Mouse (Mus musculus): Measurements from ENCODE around the gene Ptprc. TPM values are rescaled to one million over a fixed set of nuclear protein-coding genes. Genes with fewer than 3 reads are reported as not detected.

Ptprc gene
- total and polyA plus RNA-seq, 2 experiments from 2014 or later = 1.1 to 1.7 TPM

- Histone ChIP-seq H3K36me3 (ENCODE audit: insufficient read depth) (no peaks in the 10 kb centered on the region), H3K4me1 (ENCODE audit: insufficient read depth) (peaks cover 4% of the 10 kb centered on the region; the same call in 1 of the 2 replicates), H3K9me3 (ENCODE audit: low read length) (no peaks in the 10 kb centered on the region), H3K4me3 (ENCODE audit: low read depth, low read length) (no peak overlapping the region), H3K9ac (no peak overlapping the region), H3K4me2 (ENCODE audit: low read depth) (no peak overlapping the region), H3K27ac (ENCODE audit: low read depth, low read length) (no peak overlapping the region), H3K27me3 (ENCODE audit: insufficient read depth, low read length) (no peaks in the 10 kb centered on the region)
- no peak for DNase-seq
- TF ChIP-seq CTCF (IDR thresholded peaks at IDR 0.05; ENCODE audit: low read depth) = no peak
- ATAC-seq = no peak
- WGBS = 96% methylated on average over 4 of the region's 4 CpGs
Observed at GRCm38 (mm10) chr1:138137696-138138095, 37.8 kb downstream of the Ptprc start.

GRCm38 (mm10) chr1:138137024-138137577 is 38.4 kb downstream of the Ptprc start:
- 94% methylated on average over 6 of the region's 6 CpGs for WGBS
- Histone ChIP-seq H3K27ac (ENCODE audit: low read depth, low read length) (no peak overlapping the region), H3K4me1 (ENCODE audit: insufficient read depth) (peaks cover 4% of the 10 kb centered on the region; the same call in 1 of the 2 replicates), H3K36me3 (ENCODE audit: insufficient read depth) (no peaks in the 10 kb centered on the region), H3K9ac (no peak overlapping the region), H3K4me3 (ENCODE audit: low read depth, low read length) (no peak overlapping the region), H3K9me3 (ENCODE audit: low read length) (no peaks in the 10 kb centered on the region), H3K27me3 (ENCODE audit: insufficient read depth, low read length) (no peaks in the 10 kb centered on the region), H3K4me2 (ENCODE audit: low read depth) (no peak overlapping the region)
- TF ChIP-seq CTCF (IDR thresholded peaks at IDR 0.05; ENCODE audit: low read depth) = no peak
- no peak for ATAC-seq
- no peak for DNase-seq

- peak; percentile 41 for TF ChIP-seq CTCF (IDR thresholded peaks at IDR 0.05; ENCODE audit: low read depth)
- peak; percentile 91 for DNase-seq
- Histone ChIP-seq H3K9ac (peak overlapping the region; percentile 48), H3K27ac (ENCODE audit: low read depth, low read length) (peak overlapping the region; percentile 85), H3K4me3 (ENCODE audit: low read depth, low read length) (peak overlapping the region; percentile 31), H3K36me3 (ENCODE audit: insufficient read depth) (no peaks in the 10 kb centered on the region), H3K4me1 (ENCODE audit: insufficient read depth) (peaks cover 4% of the 10 kb centered on the region; the same call in 1 of the 2 replicates), H3K4me2 (ENCODE audit: low read depth) (peak overlapping the region; percentile 50), H3K9me3 (ENCODE audit: low read length) (no peaks in the 10 kb centered on the region), H3K27me3 (ENCODE audit: insufficient read depth, low read length) (no peaks in the 10 kb centered on the region)
- WGBS = 5% methylated on average over 17 of the region's 17 CpGs
- ATAC-seq = peak; percentile 99
Observed at GRCm38 (mm10) chr1:138136373-138136779, 39.1 kb downstream of the Ptprc start.

- no peaks in the 10 kb centered on the region for H3K9me3 ChIP-seq (ENCODE audit: low read length)
- TF ChIP-seq CTCF (IDR thresholded peaks at IDR 0.05; ENCODE audit: low read depth) = no peak
- ATAC-seq = no peak
- peak overlapping the region; percentile 48 for H3K9ac ChIP-seq
- DNase-seq = no peak
- WGBS = 15% methylated on average over 9 of the region's 9 CpGs
- H3K27me3 ChIP-seq (ENCODE audit: insufficient read depth, low read length) = no peaks in the 10 kb centered on the region
- H3K36me3 ChIP-seq (ENCODE audit: insufficient read depth) = no peaks in the 10 kb centered on the region
- peak overlapping the region; percentile 85 for H3K27ac ChIP-seq (ENCODE audit: low read depth, low read length)
- H3K4me3 ChIP-seq (ENCODE audit: low read depth, low read length) = peak overlapping the region; percentile 31
- peak overlapping the region; percentile 50 for H3K4me2 ChIP-seq (ENCODE audit: low read depth)
- H3K4me1 ChIP-seq (ENCODE audit: insufficient read depth) = peaks cover 4% of the 10 kb centered on the region; the same call in 1 of the 2 replicates
Observed at GRCm38 (mm10) chr1:138135637-138136372, 39.7 kb downstream of the Ptprc start.

GRCm38 (mm10) chr1:138135117-138135516 is 40.4 kb downstream of the Ptprc start:
- H3K27me3 ChIP-seq (ENCODE audit: insufficient read depth, low read length) = no peaks in the 10 kb centered on the region
- no peaks in the 10 kb centered on the region for H3K36me3 ChIP-seq (ENCODE audit: insufficient read depth)
- no peak overlapping the region for H3K4me2 ChIP-seq (ENCODE audit: low read depth)
- H3K9ac ChIP-seq = no peak overlapping the region
- no peak for TF ChIP-seq CTCF (IDR thresholded peaks at IDR 0.05; ENCODE audit: low read depth)
- ATAC-seq = no peak
- H3K27ac ChIP-seq (ENCODE audit: low read depth, low read length) = peak overlapping the region; percentile 85; the same call in 1 of the 2 replicates
- no peak for DNase-seq
- H3K9me3 ChIP-seq (ENCODE audit: low read length) = no peaks in the 10 kb centered on the region
- H3K4me1 ChIP-seq (ENCODE audit: insufficient read depth) = peaks cover 4% of the 10 kb centered on the region; the same call in 1 of the 2 replicates
- no peak overlapping the region for H3K4me3 ChIP-seq (ENCODE audit: low read depth, low read length)

GRCm38 (mm10) chr1:138134324-138134723 is 41.2 kb downstream of the Ptprc start:
- H3K9me3 ChIP-seq (ENCODE audit: low read length) = no peaks in the 10 kb centered on the region
- no peak overlapping the region for H3K9ac ChIP-seq
- no peak overlapping the region for H3K4me2 ChIP-seq (ENCODE audit: low read depth)
- DNase-seq (no peak), ATAC-seq (no peak)
- no peak overlapping the region for H3K27ac ChIP-seq (ENCODE audit: low read depth, low read length)
- no peaks in the 10 kb centered on the region for H3K27me3 ChIP-seq (ENCODE audit: insufficient read depth, low read length)
- no peak overlapping the region for H3K4me3 ChIP-seq (ENCODE audit: low read depth, low read length)
- H3K4me1 ChIP-seq (ENCODE audit: insufficient read depth) = peaks cover 4% of the 10 kb centered on the region; the same call in 1 of the 2 replicates
- H3K36me3 ChIP-seq (ENCODE audit: insufficient read depth) = no peaks in the 10 kb centered on the region
- TF ChIP-seq CTCF (IDR thresholded peaks at IDR 0.05; ENCODE audit: low read depth) = no peak
- 85% methylated on average over 6 of the region's 6 CpGs for WGBS

GRCm38 (mm10) chr1:138131739-138132138 is 43.8 kb downstream of the Ptprc start:
- Histone ChIP-seq H3K9me3 (ENCODE audit: low read length) (no peaks in the 10 kb centered on the region), H3K27me3 (ENCODE audit: insufficient read depth, low read length) (no peaks in the 10 kb centered on the region), H3K36me3 (ENCODE audit: insufficient read depth) (no peaks in the 10 kb centered on the region), H3K27ac (ENCODE audit: low read depth, low read length) (no peak overlapping the region), H3K4me2 (ENCODE audit: low read depth) (no peak overlapping the region), H3K9ac (no peak overlapping the region), H3K4me1 (ENCODE audit: insufficient read depth) (peaks cover 4% of the 10 kb centered on the region; the same call in 1 of the 2 replicates), H3K4me3 (ENCODE audit: low read depth, low read length) (no peak overlapping the region)
- DNase-seq (no peak), ATAC-seq (no peak)
- TF ChIP-seq CTCF (IDR thresholded peaks at IDR 0.05; ENCODE audit: low read depth) = no peak
- WGBS = 70% methylated on average over 2 of the region's 2 CpGs
